Mouse (Mus musculus) heart, embryonic 14.5 days (tissue): ENCODE measurements around the gene Pttg1ip. TPM values are rescaled to one million over a fixed set of nuclear protein-coding genes. Genes with fewer than 3 reads are reported as not detected.

Experiments
- ATAC-seq: fragments of 200-750 bp; cut with Nextera tagmentation; 2 replicates; pipeline ENCODE4 v1.8.0; 2017; ENCODE audit warnings: low read depth, moderate TSS enrichment; ENCODE audit not compliant: insufficient number of reproducible peaks, insufficient read depth, low FRiP score
- H3K27ac ChIP-seq, 2 experiments: fragments of 200-500 bp in 1 of 2; fragments of 300-500 bp in 1 of 2; sonication (generic) in 1 of 2; replicated peaks in 1 of 2; 2 replicates each; pipeline ENCODE4 v1.5.1; 2012 to 2014; ENCODE audit warnings: low read depth in 2 of 2, low read length in 2 of 2, control low read depth in 1 of 2, mild to moderate bottlenecking in 1 of 2, mixed read lengths in 1 of 2; ENCODE audit not compliant: control insufficient read depth in 1 of 2, insufficient read depth in 1 of 2
- H3K27me3 ChIP-seq: fragments of 300-500 bp; sonication (generic); 2 replicates; pipeline ENCODE4 v1.6.1; 2014; ENCODE audit warnings: mild to moderate bottlenecking, low read length, control low read depth; ENCODE audit not compliant: control insufficient read depth, insufficient read depth
- H3K36me3 ChIP-seq: fragments of 300-500 bp; sonication (generic); 2 replicates; pipeline ENCODE4 v1.6.1; 2014; ENCODE audit warnings: mild to moderate bottlenecking, control low read depth, low read length, mixed read lengths; ENCODE audit not compliant: control insufficient read depth, insufficient read depth
- H3K4me1 ChIP-seq, 2 experiments: fragments of 200-500 bp in 1 of 2; fragments of 300-500 bp in 1 of 2; sonication (generic) in 1 of 2; 2 replicates each; pipeline ENCODE4 v1.6.1; 2012 to 2014; ENCODE audit warnings: low read length in 2 of 2, control low read depth in 1 of 2, mixed read lengths in 1 of 2; ENCODE audit not compliant: control insufficient read depth in 2 of 2, insufficient read depth in 2 of 2
- H3K4me2 ChIP-seq: fragments of 300-500 bp; sonication (generic); 2 replicates; pipeline ENCODE4 v1.6.1; 2014; ENCODE audit warnings: mild to moderate bottlenecking, low read length
- H3K4me3 ChIP-seq, 2 experiments: fragments of 200-500 bp in 1 of 2; fragments of 300-500 bp in 1 of 2; sonication (generic) in 1 of 2; 2 replicates each; pipeline ENCODE4 v1.5.1; 2012 to 2014; ENCODE audit warnings: low read length in 2 of 2, mild to moderate bottlenecking in 2 of 2, control low read depth in 1 of 2, low read depth in 1 of 2, moderate library complexity in 1 of 2; ENCODE audit not compliant: control insufficient read depth in 1 of 2, insufficient read depth in 1 of 2
- H3K9ac ChIP-seq: fragments of 300-500 bp; sonication (generic); 2 replicates; pipeline ENCODE4 v1.6.1; 2014; ENCODE audit warnings: mild to moderate bottlenecking, low read length
- H3K9me3 ChIP-seq: fragments of 300-500 bp; sonication (generic); 2 replicates; pipeline ENCODE4 v1.6.1; 2016; ENCODE audit warnings: low read length, control low read depth; ENCODE audit not compliant: control insufficient read depth
- WGBS: fragments of 180-500 bp; shearing (Covaris S2); extraction: QIAGEN DNeasy Blood & Tissue Kit; methylation state at CpG from one replicate; pipeline ENCODE4 v1.1.7; 2014; 5-methylcytosine and 5-hydroxymethylcytosine counted together
- microRNA counts: library from miRNA; unstranded; fragments of <30 nt; microRNA quantifications from one replicate; lab custom pipeline; 2016
- microRNA-seq: library from miRNA; unstranded; fragments of <30 nt; microRNA quantifications from one replicate; pipeline ENCODE4, GENCODE M21; 2016
- polyA plus RNA-seq: library from polyadenylated mRNA; unstranded; fragments of >200 nt; fragmentation: Nextera tagmentation; extraction: Ambion mirVana; gene quantifications from 2 replicates; pipeline ENCODE4 v1.2.1, GENCODE M21; 2014

Gene Pttg1ip
- polyA plus RNA-seq, 1 experiment from 2014 or later: 128 TPM

- Histone ChIP-seq H3K4me3 (no peak overlapping the region), H3K4me1 (peaks cover 22 to 33% of the 10 kb centered on the region in 2 experiments), H3K4me2 (no peak overlapping the region), H3K27me3 (no peaks in the 10 kb centered on the region), H3K27ac (no peak overlapping the region; a peak in 1 of 4 replicates), H3K9ac (no peak overlapping the region), H3K9me3 (no peaks in the 10 kb centered on the region), H3K36me3 (peaks cover 63% of the 10 kb centered on the region)
- no peak; the same call in 1 of the 2 replicates for ATAC-seq
- WGBS: 55% methylated on average over 6 of the region's 6 CpGs
Measured at GRCm38 (mm10) chr10:77638956-77639355, 57.4 kb downstream of the Pttg1ip start.

GRCm38 (mm10) chr10:77643160-77643559 is 61.6 kb downstream of the Pttg1ip start:
- 60% methylated on average over 7 of the region's 7 CpGs for WGBS
- H3K27ac ChIP-seq: no peak overlapping the region
- no peaks in the 10 kb centered on the region for H3K9me3 ChIP-seq
- no peak for ATAC-seq
- no peak overlapping the region for H3K4me2 ChIP-seq
- H3K4me3 ChIP-seq: no peak overlapping the region
- H3K36me3 ChIP-seq: peaks cover 75% of the 10 kb centered on the region
- H3K27me3 ChIP-seq: no peaks in the 10 kb centered on the region
- peaks cover 14 to 20% of the 10 kb centered on the region in 2 experiments for H3K4me1 ChIP-seq
- H3K9ac ChIP-seq: no peak overlapping the region

- Histone ChIP-seq H3K36me3 (peaks cover 64% of the 10 kb centered on the region), H3K4me2 (no peak overlapping the region), H3K4me3 (no peak overlapping the region), H3K27ac (no peak overlapping the region), H3K9ac (no peak overlapping the region), H3K4me1 (peaks cover 5 to 9% of the 10 kb centered on the region in 2 experiments; a peak in 2 of 4 replicates), H3K27me3 (no peaks in the 10 kb centered on the region), H3K9me3 (no peaks in the 10 kb centered on the region)
- 78% methylated on average over 5 of the region's 5 CpGs for WGBS
- ATAC-seq: no peak
Measured at GRCm38 (mm10) chr10:77645571-77645970, 64.1 kb downstream of the Pttg1ip start.

GRCm38 (mm10) chr10:77647461-77647860 is 65.9 kb downstream of the Pttg1ip start:
- peaks cover 5 to 9% of the 10 kb centered on the region in 2 experiments; a peak in 2 of 4 replicates for H3K4me1 ChIP-seq
- ATAC-seq: no peak
- 52% methylated on average over 1 of the region's 1 CpGs for WGBS
- no peak overlapping the region for H3K9ac ChIP-seq
- H3K9me3 ChIP-seq: no peaks in the 10 kb centered on the region
- no peak overlapping the region for H3K4me2 ChIP-seq
- H3K27ac ChIP-seq: no peak overlapping the region
- peaks cover 46% of the 10 kb centered on the region for H3K36me3 ChIP-seq
- no peaks in the 10 kb centered on the region for H3K27me3 ChIP-seq
- H3K4me3 ChIP-seq: no peak overlapping the region

DNA sequence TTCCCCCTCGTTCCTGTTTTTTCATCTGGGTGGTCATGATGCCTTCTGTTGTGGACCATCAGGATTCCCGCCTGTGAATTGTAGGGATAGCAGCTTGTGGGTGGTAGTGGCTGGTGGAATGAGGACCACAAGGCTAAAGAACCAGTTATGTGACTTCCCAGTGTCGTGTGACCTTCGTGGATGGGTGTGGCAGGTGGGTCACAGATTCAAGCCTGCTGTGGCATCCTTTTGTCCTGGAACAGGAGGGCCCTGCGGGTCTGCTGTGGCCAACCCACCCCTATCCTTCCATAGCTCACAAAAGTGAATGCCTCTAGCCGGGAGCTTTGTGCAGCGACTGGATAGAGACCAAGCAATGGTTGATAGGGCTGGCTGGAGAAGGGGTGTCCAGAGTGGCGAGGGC is 66.4 kb downstream of the Pttg1ip start:
- Histone ChIP-seq H3K4me2 (no peak overlapping the region), H3K9me3 (no peaks in the 10 kb centered on the region), H3K4me3 (no peak overlapping the region), H3K27me3 (no peaks in the 10 kb centered on the region), H3K36me3 (peaks cover 42% of the 10 kb centered on the region), H3K4me1 (peaks cover 5 to 9% of the 10 kb centered on the region in 2 experiments; a peak in 2 of 4 replicates), H3K9ac (no peak overlapping the region), H3K27ac (no peak overlapping the region)
- WGBS: 79% methylated on average over 8 of the region's 8 CpGs
- no peak for ATAC-seq

MicroRNAs encoded within 50 kb of the gene (microRNA counts, 519-probe panel; counts per million panel counts)
- microRNA mmu-miR-1930 (lab: Ali Mortazavi, UCI): 322 counts per million, percentile 70 among the panel's probes with 10 or more counts

Small RNA genes within 50 kb of the gene (microRNA-seq; reads per million reads assigned to microRNA genes)
- 11.7 reads per million, percentile 24 among the genes with 10 or more reads in this experiment for gene Mir1930

Other genes starting within 250 kb of the Pttg1ip start
- gene Adarb1, start 163.4 kb upstream of the Pttg1ip start, polyA plus RNA-seq: 13.4 and 15.4 TPM in 2 replicates
- gene Fam207a, start 65.9 kb upstream of the Pttg1ip start, polyA plus RNA-seq: 23.0 TPM in 2 replicates
- 1.5 and 2.4 TPM in 2 replicates for gene Itgb2, start 51.5 kb upstream of the Pttg1ip start, polyA plus RNA-seq
- 144 and 156 TPM in 2 replicates for gene Sumo3, start 24.4 kb downstream of the Pttg1ip start, polyA plus RNA-seq
- gene Gm49325, start 24.5 kb downstream of the Pttg1ip start, polyA plus RNA-seq: 2.9 TPM in 1 of 2 replicates, not detected in the other
- gene Ube2g2, start 40.6 kb downstream of the Pttg1ip start, polyA plus RNA-seq: 50.4 and 53.0 TPM in 2 replicates
- gene Tspear, start 104.8 kb downstream of the Pttg1ip start, polyA plus RNA-seq: 0.09 TPM in 1 of 2 replicates, not detected in the other
- gene Gm19402, start 109.0 kb downstream of the Pttg1ip start, polyA plus RNA-seq: not detected in 2 replicates
- gene Gm9508, start 115.5 kb downstream of the Pttg1ip start, polyA plus RNA-seq: not detected in 2 replicates
- gene Gm10272, start 124.9 kb downstream of the Pttg1ip start, polyA plus RNA-seq: not detected in 2 replicates
- gene Gm10024, start 129.7 kb downstream of the Pttg1ip start, polyA plus RNA-seq: not detected in 2 replicates
- gene Gm10142, start 134.1 kb downstream of the Pttg1ip start, polyA plus RNA-seq: not detected in 2 replicates
- not detected in 2 replicates for gene Krtap12-1, start 138.9 kb downstream of the Pttg1ip start, polyA plus RNA-seq
- not detected in 2 replicates for gene Gm10100, start 144.8 kb downstream of the Pttg1ip start, polyA plus RNA-seq
- gene Gm18596, start 160.9 kb downstream of the Pttg1ip start, polyA plus RNA-seq: not detected in 2 replicates
- not detected in 2 replicates for gene Gm9736, start 169.6 kb downstream of the Pttg1ip start, polyA plus RNA-seq
- gene Gm3233, start 178.0 kb downstream of the Pttg1ip start, polyA plus RNA-seq: not detected in 2 replicates
- gene Gm3238, start 189.6 kb downstream of the Pttg1ip start, polyA plus RNA-seq: not detected in 2 replicates
- not detected in 2 replicates for gene Gm7138, start 195.2 kb downstream of the Pttg1ip start, polyA plus RNA-seq
- not detected in 2 replicates for gene Gm3250, start 200.8 kb downstream of the Pttg1ip start, polyA plus RNA-seq
- gene Gm7137, start 206.5 kb downstream of the Pttg1ip start, polyA plus RNA-seq: not detected in 2 replicates
- gene Gm9639, start 213.4 kb downstream of the Pttg1ip start, polyA plus RNA-seq: not detected in 2 replicates
- gene Gm19668, start 217.4 kb downstream of the Pttg1ip start, polyA plus RNA-seq: not detected in 2 replicates
- not detected in 2 replicates for gene Gm9507, start 230.1 kb downstream of the Pttg1ip start, polyA plus RNA-seq
- not detected in 2 replicates for gene Gm2696, start 233.0 kb downstream of the Pttg1ip start, polyA plus RNA-seq
- gene Krtap10-4, start 245.4 kb downstream of the Pttg1ip start, polyA plus RNA-seq: not detected in 2 replicates